Mouse (Mus musculus) liver, embryonic 14.5 days (tissue): ENCODE data around the gene Lancl2.

Experiments used
- CTCF ChIP-seq: IDR thresholded peaks from 2 replicates; pipeline ENCODE4 v1.5.1; 2016; ENCODE audit warnings: antibody characterized with exemption, low read depth, control low read depth
- EP300 ChIP-seq: IDR thresholded peaks from 2 replicates; pipeline ENCODE4 v1.6.1; 2016; ENCODE audit warnings: antibody characterized with exemption, low read depth

GRCm38 (mm10) chr6:57784251-57784650 lies 81.9 kb downstream of the Lancl2 start:
- TF ChIP-seq EP300 (no peak), CTCF (no peak)
